ENCODE assay signal across 8 mouse cellular contexts in genomic region chr17:47672311-47673111, GRCm38 (mm10). TPM values are rescaled to one million over a fixed set of nuclear protein-coding genes. Genes with fewer than 3 reads are reported as not detected.
DNase-seq lines count a peak whose midpoint lies in the region; ATAC-seq and TF ChIP-seq lines count a peak whose summit lies in the region.

No protein-coding gene starts in this region.

- intact Hi-C loops in heart, postnatal 25 days (cut with DNase I) = loop anchor here (10.0 kb wide), 1 partner anchor 298 kb away; no protein-coding TSS in a partner anchor

- H3K27me3 ChIP-seq in forebrain, embryonic 15.5 days = peaks cover 4% of the 10 kb centered on the region; the same call in 1 of the 2 replicates
- H3K27me3 ChIP-seq in small intestine, adult 2 months (ENCODE audit: control insufficient read depth, insufficient read depth, low read length) = no peaks in the 10 kb centered on the region

- H3K4me1 ChIP-seq in brown adipose tissue, adult 24 weeks (ENCODE audit: control insufficient read depth, insufficient read depth, insufficient read length, low read length) = 0 out of 2 replicates have a peak, but pooled peaks cover 2% of the 10 kb centered on the region
- peaks cover 20% of the 10 kb centered on the region for H3K4me1 ChIP-seq in forebrain, embryonic 15.5 days
- no peaks in the 10 kb centered on the region for H3K4me1 ChIP-seq in small intestine, adult 2 months (ENCODE audit: control insufficient read depth, insufficient read depth, insufficient read length, low read length)

- WGBS in forebrain, embryonic 15.5 days = 6% methylated on average over 62 of the region's 68 CpGs
- WGBS in small intestine, adult 2 months = 59% methylated on average over 68 of the region's 68 CpGs

- H3K4me3 ChIP-seq in brown adipose tissue, adult 24 weeks (ENCODE audit: insufficient read depth, low read depth, low read length) = peak overlapping the region; percentile 55
- peak overlapping the region; percentile 20 for H3K4me3 ChIP-seq in forebrain, embryonic 15.5 days
- H3K4me3 ChIP-seq in small intestine, adult 2 months (ENCODE audit: low read depth, low read length) = peak overlapping the region; percentile 48

- H3K4me2 ChIP-seq in forebrain, embryonic 15.5 days (replicated peaks) = peak overlapping the region; percentile 34

- H3K36me3 ChIP-seq in forebrain, embryonic 15.5 days = peaks cover 15% of the 10 kb centered on the region
- H3K36me3 ChIP-seq in small intestine, adult 2 months (ENCODE audit: control insufficient read depth, insufficient read depth, low read length) = peaks cover 3% of the 10 kb centered on the region; the same call in 1 of the 2 replicates

- H3K27ac ChIP-seq in brown adipose tissue, adult 24 weeks (replicated peaks; ENCODE audit: low read depth, low read length) = no peak overlapping the region
- no peak overlapping the region for H3K27ac ChIP-seq in forebrain, embryonic 15.5 days (replicated peaks)
- no peak overlapping the region for H3K27ac ChIP-seq in small intestine, adult 2 months (ENCODE audit: insufficient read depth, low read depth, low read length)

- TF ChIP-seq POLR2A in small intestine, adult 2 months (IDR thresholded peaks at IDR 0.05; ENCODE audit: low read depth, low read length) = no peak

- H3K9me3 ChIP-seq in forebrain, embryonic 15.5 days = no peaks in the 10 kb centered on the region

- peak; percentile 39 for ATAC-seq in forebrain, embryonic 15.5 days (replicated peaks)

- TF ChIP-seq CTCF in small intestine, adult 2 months (IDR thresholded peaks at IDR 0.05; ENCODE audit: extremely low read depth, insufficient read length, insufficient replicate concordance, low read depth, low read length) = no peak

- peak; percentile 49 for DNase-seq in WW6 (ENCODE audit: low read depth, low spot score)
- peak; percentile 35 for DNase-seq in heart, postnatal 25 days (ENCODE audit: low spot score)
- DNase-seq in kidney, postnatal 4 days = peak; percentile 79 to 88
- peak; percentile 67 for DNase-seq in lung, postnatal 36 days
- DNase-seq in thymus, postnatal 14 days = no peak

- no peak overlapping the region for H3K9ac ChIP-seq in forebrain, embryonic 15.5 days (replicated peaks)

RNA-seq across cellular contexts. Expression of gene Tomm6, which starts 15.7 kb away (rescaled TPM):
- 306 and 307 TPM in 2 replicates for polyA plus RNA-seq in brown adipose tissue, adult 24 weeks (2012; ENCODE audit: insufficient read depth, insufficient read length, missing spikeins)
- 258 and 266 TPM in 2 replicates for polyA plus RNA-seq in forebrain, embryonic 15.5 days (2015; fragmentation: Nextera tagmentation; extraction: Ambion mirVana)
- 100 to 1,000 TPM; 121 to 131 TPM for total RNA-seq in heart, postnatal 25 days (2021)
- polyA plus RNA-seq in small intestine, adult 2 months (2012; rRNA removed) = 41.1 and 59.0 TPM in 2 replicates

RNA-seq across cellular contexts. Expression of gene Frs3, which starts 16.3 kb away (rescaled TPM):
- 1.3 and 3.4 TPM in 2 replicates for polyA plus RNA-seq in brown adipose tissue, adult 24 weeks (2012; ENCODE audit: insufficient read depth, insufficient read length, missing spikeins)
- polyA plus RNA-seq in forebrain, embryonic 15.5 days (2015; fragmentation: Nextera tagmentation; extraction: Ambion mirVana) = 18.0 and 23.2 TPM in 2 replicates
- total RNA-seq in heart, postnatal 25 days (2021) = 1 to 10 TPM; 4.9 to 5.2 TPM
- 7.1 and 13.1 TPM in 2 replicates for polyA plus RNA-seq in small intestine, adult 2 months (2012; rRNA removed)

RNA-seq across cellular contexts. Expression of gene Gm21981, which starts 21.7 kb away (rescaled TPM):
- polyA plus RNA-seq in brown adipose tissue, adult 24 weeks (2012; ENCODE audit: insufficient read depth, insufficient read length, missing spikeins) = 1.3 TPM in 1 of 2 replicates, not detected in the other
- 0.33 and 0.73 TPM in 2 replicates for polyA plus RNA-seq in forebrain, embryonic 15.5 days (2015; fragmentation: Nextera tagmentation; extraction: Ambion mirVana)
- total RNA-seq in heart, postnatal 25 days (2021) = 1 to 10 TPM in 1 of 2 experiments, under 1 TPM in 1; 0.55 to 1.0 TPM
- 0.20 and 0.39 TPM in 2 replicates for polyA plus RNA-seq in small intestine, adult 2 months (2012; rRNA removed)

RNA-seq across cellular contexts. Expression of gene Prickle4, which starts 22.0 kb away (rescaled TPM):
- 3.5 and 3.6 TPM in 2 replicates for polyA plus RNA-seq in brown adipose tissue, adult 24 weeks (2012; ENCODE audit: insufficient read depth, insufficient read length, missing spikeins)
- 0.88 and 0.97 TPM in 2 replicates for polyA plus RNA-seq in forebrain, embryonic 15.5 days (2015; fragmentation: Nextera tagmentation; extraction: Ambion mirVana)
- total RNA-seq in heart, postnatal 25 days (2021) = 1 to 10 TPM; 3.8 to 5.6 TPM
- 0.89 and 1.4 TPM in 2 replicates for polyA plus RNA-seq in small intestine, adult 2 months (2012; rRNA removed)

RNA-seq across cellular contexts. Expression of gene Usp49, which starts 42.0 kb away (rescaled TPM):
- polyA plus RNA-seq in brown adipose tissue, adult 24 weeks (2012; ENCODE audit: insufficient read depth, insufficient read length, missing spikeins) = 2.1 and 3.3 TPM in 2 replicates
- polyA plus RNA-seq in forebrain, embryonic 15.5 days (2015; fragmentation: Nextera tagmentation; extraction: Ambion mirVana) = 10.7 and 11.1 TPM in 2 replicates
- total RNA-seq in heart, postnatal 25 days (2021) = 1 to 10 TPM; 3.3 to 4.0 TPM
- polyA plus RNA-seq in small intestine, adult 2 months (2012; rRNA removed) = 2.3 and 4.6 TPM in 2 replicates
